Mouse (Mus musculus) erythroblast, embryonic 14.5 days (primary cell): ENCODE data around the gene St13.

Experiments
- GATA1 ChIP-seq: IDR thresholded peaks from 2 replicates; pipeline ENCODE4 v1.6.1; 2012; ENCODE audit warnings: low read length, inconsistent platforms, mixed read lengths
- TAL1 ChIP-seq: IDR thresholded peaks from 3 replicates; pipeline ENCODE4 v1.6.1; 2012; ENCODE audit warnings: low read length, inconsistent platforms, mixed read lengths

DNA sequence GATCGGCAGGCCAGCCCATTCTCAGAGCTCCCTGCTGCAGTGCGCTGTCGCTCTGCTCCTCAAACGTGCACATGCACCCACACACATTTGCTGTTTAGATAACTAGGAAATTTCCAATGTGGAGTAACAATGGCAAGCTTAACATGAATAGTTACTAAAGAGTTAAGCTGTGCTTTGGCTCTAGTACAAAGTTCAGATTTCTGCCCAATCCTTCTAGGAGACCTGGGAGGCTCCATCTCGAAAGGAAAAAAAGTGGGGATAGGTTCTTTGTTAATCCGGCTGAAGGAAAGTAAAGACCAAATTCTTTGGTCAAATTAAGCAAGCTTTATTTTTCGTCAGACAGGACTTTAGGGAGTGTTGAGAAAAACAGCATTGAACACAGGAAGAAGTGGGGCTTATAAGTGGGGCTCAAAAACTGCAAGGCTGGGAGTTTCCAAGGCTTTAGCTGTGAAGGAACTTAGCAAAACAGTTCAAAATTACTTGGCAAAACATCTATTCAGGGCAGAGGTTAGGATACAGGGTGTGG, 22.3 kb upstream of the St13 start:
- no peak for TF ChIP-seq TAL1
- TF ChIP-seq GATA1 = no peak
